Mouse (Mus musculus) yolk sac, embryonic 10.5 days (tissue): Measurements from ENCODE around the gene Sox5.
A peak's percentile ranks its signal among the peaks of the same experiment; 100 is the strongest.

Experiments used
- DNase-seq: peaks from one replicate; pipeline ENCODE4 v3.0.0-alpha.2; 2017; ENCODE audit warnings: low spot score

Gene Sox5

DNA sequence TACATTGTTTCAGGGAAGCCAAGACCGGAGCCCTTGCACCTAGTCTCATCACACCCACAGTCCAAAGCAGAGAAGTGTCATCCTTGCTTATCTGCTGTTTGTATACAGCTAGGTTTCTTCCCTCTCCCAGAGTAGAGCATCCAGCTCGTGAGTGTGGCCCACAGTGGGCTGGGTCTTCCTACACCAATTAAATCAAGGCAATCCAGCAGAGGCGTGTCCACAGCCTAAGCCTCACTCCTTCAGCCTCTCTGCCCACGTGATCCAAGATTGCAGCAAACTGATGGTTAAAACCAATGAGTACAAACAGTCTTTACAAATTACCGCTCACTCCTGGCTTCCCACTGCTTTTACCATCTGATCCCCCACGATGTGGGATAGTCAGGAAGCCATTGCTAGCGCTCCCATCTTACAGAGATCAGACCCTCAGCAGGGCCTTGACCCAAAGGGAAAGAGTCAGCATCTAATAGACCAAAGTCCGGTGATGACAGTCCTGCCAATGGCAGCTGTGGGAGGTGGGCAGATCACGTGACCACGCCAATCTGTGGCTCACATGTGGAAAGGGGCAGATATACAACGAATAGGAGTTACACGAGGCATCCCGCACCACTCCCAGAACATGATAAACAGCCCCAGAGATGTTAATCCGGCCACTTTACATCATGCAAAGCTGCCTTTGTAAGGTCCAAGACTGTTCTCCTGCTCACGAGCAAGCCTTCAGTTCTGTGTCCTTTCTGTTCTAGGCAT lies 9.4 kb downstream of the Sox5 start:
- peak; percentile 26 for DNase-seq

GRCm38 (mm10) chr6:144769060-144769459 lies 12.7 kb downstream of the Sox5 start:
- no peak for DNase-seq

GRCm38 (mm10) chr6:144761902-144762301 lies 19.9 kb downstream of the Sox5 start:
- DNase-seq = no peak

DNA sequence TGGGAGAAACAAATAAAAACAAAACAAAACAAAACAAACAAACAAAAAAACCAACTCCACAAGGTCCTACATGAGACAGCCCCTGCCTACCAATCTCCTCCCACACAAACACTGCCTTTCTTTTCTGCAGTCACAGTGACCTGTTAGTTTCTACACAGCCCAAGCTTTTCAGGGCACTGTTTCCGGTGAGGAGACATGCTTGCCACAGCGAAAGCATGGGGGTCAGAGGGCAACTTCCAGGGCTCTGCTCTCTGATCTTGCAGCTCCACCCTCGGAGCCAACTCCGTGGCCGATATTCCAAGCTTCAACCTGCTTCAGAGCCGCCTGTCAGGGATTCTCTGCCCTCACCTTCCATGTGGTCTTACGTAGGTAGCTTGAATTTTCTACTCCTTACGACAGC lies 22.6 kb downstream of the Sox5 start:
- DNase-seq = peak; percentile 81

DNA sequence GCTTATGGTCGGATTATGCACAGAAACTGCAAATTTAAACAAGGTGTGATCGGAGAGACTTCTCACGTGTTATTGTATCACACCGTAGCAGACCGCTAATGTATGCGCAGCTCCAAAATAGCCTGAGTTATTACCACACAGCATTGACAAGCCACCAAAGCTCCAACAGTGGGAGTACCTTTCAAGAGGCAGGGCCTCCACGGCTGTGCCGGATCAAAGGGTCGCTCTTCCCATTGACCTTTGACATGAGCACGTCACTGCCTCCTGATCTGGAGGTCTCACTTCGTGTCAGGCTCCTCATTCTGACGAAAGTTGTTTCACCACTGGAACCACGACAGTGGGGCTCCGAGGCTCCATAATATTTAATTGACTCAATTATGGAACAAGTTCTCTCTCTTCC lies 24.4 kb downstream of the Sox5 start:
- peak; percentile 32 for DNase-seq

DNA sequence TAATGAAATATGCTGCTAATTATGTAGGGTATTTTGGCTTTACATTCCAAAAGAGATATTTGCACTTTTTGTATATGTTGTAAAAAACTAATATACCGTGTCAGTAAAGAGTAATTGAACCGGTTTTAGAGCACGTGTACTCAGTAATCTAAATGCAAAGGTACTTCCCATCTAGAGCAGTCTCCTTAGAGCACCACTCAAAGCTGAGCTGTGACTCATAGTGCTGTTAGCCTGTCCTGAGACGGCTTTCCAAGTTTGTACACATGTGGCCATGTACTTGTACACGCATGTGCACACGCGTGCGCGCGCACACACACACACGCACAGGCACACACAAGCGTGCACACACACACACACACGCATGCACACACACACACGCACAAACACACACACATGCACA lies 25.3 kb downstream of the Sox5 start:
- no peak for DNase-seq

- DNase-seq = no peak
These were observed 26.5 kb downstream of the Sox5 start for GRCm38 (mm10) chr6:144755304-144755703.

- DNase-seq = no peak
These were observed 27.4 kb downstream of the Sox5 start for GRCm38 (mm10) chr6:144754366-144754765.

GRCm38 (mm10) chr6:144753963-144754296 lies 27.8 kb downstream of the Sox5 start:
- DNase-seq = peak; percentile 67

- DNase-seq = no peak
These were observed 28.4 kb downstream of the Sox5 start for GRCm38 (mm10) chr6:144753225-144753962.

DNA sequence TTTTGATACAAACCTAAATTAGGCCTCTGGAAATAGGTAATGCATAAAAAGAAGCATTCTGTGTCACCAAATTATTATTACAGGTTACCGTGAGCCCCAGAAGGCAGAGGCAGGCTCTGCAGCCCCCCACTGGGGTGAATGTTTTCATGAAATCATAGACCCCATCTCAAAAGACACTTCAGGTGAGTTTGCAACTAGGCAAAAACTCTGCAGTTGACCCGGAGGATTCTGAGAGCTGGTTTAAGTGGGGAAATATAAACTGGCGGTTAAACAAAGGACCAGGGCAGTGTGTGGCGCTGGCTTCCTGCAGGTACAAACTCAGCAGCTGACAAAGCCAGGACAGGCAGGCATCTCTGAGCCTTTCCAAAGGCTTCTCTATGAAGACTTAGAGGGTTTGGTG lies 30.2 kb downstream of the Sox5 start:
- no peak for DNase-seq

DNA sequence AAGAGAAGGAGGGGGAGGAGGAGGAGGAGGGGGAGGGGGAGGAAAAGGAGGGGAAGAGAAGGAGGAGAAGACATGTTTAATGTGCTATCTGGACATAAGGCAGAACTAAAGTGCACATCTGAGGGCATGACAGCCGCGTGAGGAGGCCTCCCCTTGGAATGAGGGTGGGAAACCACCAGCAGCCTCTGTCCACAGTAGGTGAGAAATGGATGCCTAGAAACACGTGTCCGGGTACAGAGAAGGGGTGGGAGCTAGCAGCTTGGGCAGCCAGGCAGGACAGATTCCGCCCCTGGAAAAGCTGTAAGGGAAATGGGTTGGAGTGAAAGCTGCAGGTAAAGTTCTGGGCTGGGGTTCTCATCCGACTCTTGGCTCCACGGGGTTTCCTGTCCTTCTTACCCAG lies 31.6 kb downstream of the Sox5 start:
- DNase-seq = no peak

- DNase-seq = no peak
These were observed 35.3 kb downstream of the Sox5 start for GRCm38 (mm10) chr6:144746436-144746835.

DNA sequence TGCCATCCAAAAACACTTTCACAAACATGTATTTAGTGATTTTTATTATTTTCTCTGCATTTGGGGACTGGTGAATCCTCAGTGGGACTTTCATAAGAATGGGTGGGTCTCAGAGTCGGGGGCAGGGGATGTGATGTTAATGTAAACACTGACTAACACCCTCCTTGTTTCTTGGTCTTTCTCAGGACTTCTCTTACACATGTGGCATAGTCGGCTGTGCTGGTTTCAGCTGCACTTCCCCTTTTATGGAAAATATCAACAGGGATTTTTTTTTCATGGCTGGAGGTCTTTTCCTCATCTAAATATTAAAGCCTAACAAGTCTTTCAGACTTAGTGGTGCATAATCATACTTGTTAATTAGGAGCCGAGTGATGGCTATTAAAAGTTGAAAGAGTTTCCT lies 39.2 kb downstream of the Sox5 start:
- no peak for DNase-seq

GRCm38 (mm10) chr6:144741080-144741655 lies 40.6 kb downstream of the Sox5 start:
- DNase-seq = no peak

GRCm38 (mm10) chr6:144740343-144740742 lies 41.4 kb downstream of the Sox5 start:
- DNase-seq = no peak

DNA sequence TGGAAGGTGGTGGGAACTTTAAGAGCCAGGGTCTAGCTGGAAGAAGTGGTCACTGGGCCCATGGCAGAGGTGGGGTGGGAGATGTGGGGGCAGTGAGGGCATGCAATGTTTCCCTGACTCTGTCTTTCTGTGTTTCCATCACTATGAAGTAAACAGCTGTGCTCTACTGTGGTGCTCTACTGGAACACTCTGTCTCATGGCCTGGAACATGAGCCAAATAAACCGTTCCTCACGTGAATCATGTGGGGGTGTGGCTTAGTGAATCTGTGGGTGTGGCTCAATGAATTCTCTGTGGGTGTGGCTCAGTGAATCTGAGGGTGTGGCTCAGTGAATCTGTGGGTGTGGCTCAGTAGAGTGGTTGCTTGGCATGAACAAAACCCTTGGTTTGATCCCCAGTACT lies 42.0 kb downstream of the Sox5 start:
- DNase-seq = no peak

- no peak for DNase-seq
These were observed 44.0 kb downstream of the Sox5 start for GRCm38 (mm10) chr6:144737786-144738185.

DNA sequence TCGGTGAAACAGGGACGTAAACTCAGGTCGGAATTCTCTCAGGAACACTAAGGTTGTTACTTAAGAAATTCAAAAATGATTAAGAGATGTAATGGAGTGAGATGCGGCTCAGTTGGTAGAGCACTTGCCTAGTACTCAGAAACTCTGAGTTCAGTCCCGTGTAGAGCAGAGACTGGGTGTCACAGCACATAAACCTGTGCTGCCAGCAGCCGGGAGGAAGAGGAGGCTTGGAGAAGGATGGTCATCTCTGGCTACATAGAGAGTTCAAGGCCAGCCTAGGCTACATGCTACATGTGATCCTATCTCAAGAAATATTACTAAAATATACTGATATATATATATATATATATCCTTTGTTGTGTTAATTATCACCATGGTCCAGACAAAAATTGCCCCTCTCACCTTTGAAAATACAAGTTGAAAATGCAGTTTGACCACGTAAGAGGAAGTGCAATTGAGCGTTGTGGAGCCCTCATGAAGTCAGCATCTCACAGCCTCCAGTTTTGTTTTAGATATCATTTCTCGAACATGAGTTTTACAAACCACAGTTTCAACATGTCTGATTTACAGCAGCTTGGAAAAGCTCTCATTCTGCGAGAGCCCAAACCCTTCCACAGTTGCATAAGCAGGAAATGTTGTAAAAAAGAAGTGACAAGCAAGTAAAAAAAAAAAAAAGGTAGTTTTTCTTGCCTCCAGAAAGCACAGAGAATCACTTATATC lies 50.4 kb downstream of the Sox5 start:
- no peak for DNase-seq

GRCm38 (mm10) chr6:144723530-144724144 lies 58.1 kb downstream of the Sox5 start:
- DNase-seq = no peak

DNA sequence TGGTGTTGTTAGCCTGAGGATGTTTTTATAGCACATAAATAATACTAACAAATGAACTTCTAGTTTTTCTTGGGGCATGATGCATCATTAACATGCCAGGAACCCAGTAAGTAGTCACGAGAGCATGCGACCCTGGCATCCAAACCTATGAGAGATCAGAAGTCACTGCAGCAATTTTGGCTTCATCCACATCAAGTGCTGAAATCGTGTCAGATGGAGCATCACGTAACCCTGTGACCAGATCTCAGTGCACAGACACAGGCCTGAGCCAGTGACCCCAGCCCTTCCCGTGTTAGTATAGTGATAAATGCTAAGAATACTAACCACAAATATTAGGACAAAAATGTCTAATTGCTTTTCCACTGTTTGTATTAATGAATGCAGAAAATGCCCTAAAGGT lies 58.8 kb downstream of the Sox5 start:
- no peak for DNase-seq

- no peak for DNase-seq
These were observed 60.9 kb downstream of the Sox5 start for GRCm38 (mm10) chr6:144720846-144721245.
